Mouse (Mus musculus) forebrain, embryonic 13.5 days (tissue): ENCODE results near the gene C130050O18Rik. TPM values are rescaled to one million over a fixed set of nuclear protein-coding genes. Genes with fewer than 3 reads are reported as not detected.
"Not testable (repeated sequence)": the region's sequence is repeated elsewhere in the genome, so short reads cannot be mapped to it uniquely, and the experiment has no call there.

Experiments
- ATAC-seq: fragments of 200-750 bp; cut with Nextera tagmentation; 2 replicates; pipeline ENCODE4 v1.8.0; 2017
- H3K27ac ChIP-seq: fragments of 300-500 bp; sonication (generic); 2 replicates; pipeline ENCODE4 v1.5.1; 2015; ENCODE audit warnings: inconsistent platforms, mild to moderate bottlenecking, moderate library complexity
- H3K27me3 ChIP-seq: fragments of 300-500 bp; sonication (generic); 2 replicates; pipeline ENCODE4 v1.6.1; 2015; ENCODE audit warnings: mild to moderate bottlenecking, inconsistent platforms
- H3K36me3 ChIP-seq: fragments of 300-500 bp; sonication (generic); 2 replicates; pipeline ENCODE4 v1.6.1; 2015; ENCODE audit warnings: mild to moderate bottlenecking, inconsistent platforms; ENCODE audit not compliant: poor library complexity, severe bottlenecking
- H3K4me1 ChIP-seq: fragments of 300-500 bp; sonication (generic); 2 replicates; pipeline ENCODE4 v1.6.1; 2015; ENCODE audit warnings: inconsistent platforms
- H3K4me2 ChIP-seq: fragments of 300-500 bp; sonication (generic); 2 replicates; pipeline ENCODE4 v1.6.1; 2015; ENCODE audit warnings: inconsistent platforms, mild to moderate bottlenecking, moderate library complexity
- H3K4me3 ChIP-seq: fragments of 300-500 bp; sonication (generic); 2 replicates; pipeline ENCODE4 v1.5.1; 2015; ENCODE audit warnings: mild to moderate bottlenecking, inconsistent platforms
- H3K9ac ChIP-seq: fragments of 300-500 bp; sonication (generic); 2 replicates; pipeline ENCODE4 v1.6.1; 2015; ENCODE audit warnings: mild to moderate bottlenecking, inconsistent platforms
- H3K9me3 ChIP-seq: fragments of 300-500 bp; sonication (generic); replicated peaks from 2 replicates; pipeline ENCODE4 v1.6.1; 2016; ENCODE audit warnings: inconsistent platforms
- WGBS: fragments of 180-500 bp; shearing (Covaris S2); methylation state at CpG from one replicate; pipeline ENCODE4 v1.1.7; 2015; 5-methylcytosine and 5-hydroxymethylcytosine counted together
- polyA plus RNA-seq: library from polyadenylated mRNA; unstranded; fragments of >200 nt; fragmentation: Nextera tagmentation; extraction: Ambion mirVana; gene quantifications from 2 replicates; pipeline ENCODE4 v1.2.1, GENCODE M21; 2015

The C130050O18Rik gene
- polyA plus RNA-seq, 1 experiment from 2014 or later = 0.18 TPM

- peaks cover 29% of the 10 kb centered on the region for H3K4me1 ChIP-seq
- H3K9me3 ChIP-seq = no peaks in the 10 kb centered on the region
- 81% methylated on average over 18 of the region's 18 CpGs for WGBS
- H3K4me2 ChIP-seq = no peak overlapping the region
- no peak overlapping the region for H3K4me3 ChIP-seq
- no peak overlapping the region for H3K9ac ChIP-seq
- peaks cover 8% of the 10 kb centered on the region; the same call in 1 of the 2 replicates for H3K27me3 ChIP-seq
- no peaks in the 10 kb centered on the region for H3K36me3 ChIP-seq
- H3K27ac ChIP-seq = no peak overlapping the region
- ATAC-seq = no peak
Measured at GRCm38 (mm10) chr5:139381586-139382513, 23.2 kb upstream of the C130050O18Rik start.

GRCm38 (mm10) chr5:139382760-139383159, 22.3 kb upstream of the C130050O18Rik start:
- no peak for ATAC-seq
- no peak overlapping the region for H3K4me3 ChIP-seq
- H3K4me1 ChIP-seq = peaks cover 33% of the 10 kb centered on the region
- H3K27ac ChIP-seq = 0 out of 2 replicates have a peak overlapping the region, but pooled peaks have one; percentile 19
- H3K36me3 ChIP-seq = no peaks in the 10 kb centered on the region
- peaks cover 8% of the 10 kb centered on the region; the same call in 1 of the 2 replicates for H3K27me3 ChIP-seq
- H3K9me3 ChIP-seq = no peaks in the 10 kb centered on the region
- WGBS = 78% methylated on average over 8 of the region's 8 CpGs
- H3K9ac ChIP-seq = no peak overlapping the region
- H3K4me2 ChIP-seq = no peak overlapping the region

- 86% methylated on average over 9 of the region's 9 CpGs for WGBS
- H3K9ac ChIP-seq = no peak overlapping the region
- H3K27ac ChIP-seq = no peak overlapping the region
- no peaks in the 10 kb centered on the region for H3K9me3 ChIP-seq
- no peak for ATAC-seq
- peaks cover 8% of the 10 kb centered on the region; the same call in 1 of the 2 replicates for H3K27me3 ChIP-seq
- no peak overlapping the region for H3K4me2 ChIP-seq
- H3K4me3 ChIP-seq = no peak overlapping the region
- H3K36me3 ChIP-seq = no peaks in the 10 kb centered on the region
- H3K4me1 ChIP-seq = peaks cover 38% of the 10 kb centered on the region
Measured at GRCm38 (mm10) chr5:139383234-139383633, 21.8 kb upstream of the C130050O18Rik start.

GRCm38 (mm10) chr5:139384531-139384930, 20.5 kb upstream of the C130050O18Rik start:
- Histone ChIP-seq H3K4me3 (no peak overlapping the region), H3K36me3 (no peaks in the 10 kb centered on the region), H3K27me3 (peaks cover 8% of the 10 kb centered on the region; the same call in 1 of the 2 replicates), H3K4me1 (peaks cover 40% of the 10 kb centered on the region), H3K9me3 (no peaks in the 10 kb centered on the region), H3K9ac (peak overlapping the region; percentile 23; the same call in 1 of the 2 replicates), H3K27ac (no peak overlapping the region), H3K4me2 (no peak overlapping the region)
- ATAC-seq = no peak
- 84% methylated on average over 10 of the region's 10 CpGs for WGBS

- no peak for ATAC-seq
- H3K9ac ChIP-seq = no peak overlapping the region
- H3K27me3 ChIP-seq = peaks cover 8% of the 10 kb centered on the region; the same call in 1 of the 2 replicates
- no peaks in the 10 kb centered on the region for H3K36me3 ChIP-seq
- H3K4me3 ChIP-seq = no peak overlapping the region
- H3K4me2 ChIP-seq = no peak overlapping the region
- WGBS = 93% methylated on average over 5 of the region's 5 CpGs
- no peaks in the 10 kb centered on the region for H3K9me3 ChIP-seq
- peaks cover 30% of the 10 kb centered on the region for H3K4me1 ChIP-seq
- H3K27ac ChIP-seq = no peak overlapping the region
Measured at GRCm38 (mm10) chr5:139386047-139386446, 19.0 kb upstream of the C130050O18Rik start.

GRCm38 (mm10) chr5:139387329-139388194, 17.5 kb upstream of the C130050O18Rik start:
- no peaks in the 10 kb centered on the region for H3K36me3 ChIP-seq
- H3K4me1 ChIP-seq = peaks cover 23% of the 10 kb centered on the region
- H3K27me3 ChIP-seq = no peaks in the 10 kb centered on the region
- WGBS = 90% methylated on average over 10 of the region's 10 CpGs
- 0 out of 2 replicates have a peak overlapping the region, but pooled peaks have one; percentile 35 for H3K27ac ChIP-seq
- H3K4me3 ChIP-seq = no peak overlapping the region
- ATAC-seq = no peak
- peak overlapping the region; percentile 5; the same call in 1 of the 2 replicates for H3K9ac ChIP-seq
- no peaks in the 10 kb centered on the region for H3K9me3 ChIP-seq
- H3K4me2 ChIP-seq = no peak overlapping the region

GRCm38 (mm10) chr5:139388195-139388570, 16.9 kb upstream of the C130050O18Rik start:
- Histone ChIP-seq H3K4me3 (no peak overlapping the region), H3K36me3 (no peaks in the 10 kb centered on the region), H3K9ac (no peak overlapping the region), H3K4me1 (peaks cover 23% of the 10 kb centered on the region), H3K4me2 (no peak overlapping the region), H3K27ac (peak overlapping the region; percentile 35; the same call in 1 of the 2 replicates), H3K9me3 (no peaks in the 10 kb centered on the region), H3K27me3 (no peaks in the 10 kb centered on the region)
- ATAC-seq = no peak
- WGBS = 89% methylated on average over 4 of the region's 4 CpGs

GRCm38 (mm10) chr5:139388694-139389675, 16.1 kb upstream of the C130050O18Rik start:
- Histone ChIP-seq H3K27me3 (no peaks in the 10 kb centered on the region), H3K27ac (0 out of 2 replicates have a peak overlapping the region, but pooled peaks have one; percentile 35), H3K36me3 (no peaks in the 10 kb centered on the region), H3K4me2 (no peak overlapping the region), H3K9me3 (no peaks in the 10 kb centered on the region), H3K4me1 (peaks cover 23% of the 10 kb centered on the region), H3K4me3 (no peak overlapping the region), H3K9ac (no peak overlapping the region)
- 80% methylated on average over 17 of the region's 17 CpGs for WGBS
- ATAC-seq = no peak

- Histone ChIP-seq H3K27ac (no peak overlapping the region), H3K4me3 (no peak overlapping the region), H3K36me3 (no peaks in the 10 kb centered on the region), H3K9ac (no peak overlapping the region), H3K4me1 (peaks cover 23% of the 10 kb centered on the region), H3K9me3 (no peaks in the 10 kb centered on the region), H3K4me2 (no peak overlapping the region), H3K27me3 (no peaks in the 10 kb centered on the region)
- no peak for ATAC-seq
- WGBS = 59% methylated on average over 6 of the region's 6 CpGs
Measured at GRCm38 (mm10) chr5:139389676-139390061, 15.4 kb upstream of the C130050O18Rik start.

GRCm38 (mm10) chr5:139390324-139391119, 14.6 kb upstream of the C130050O18Rik start:
- peaks cover 23% of the 10 kb centered on the region for H3K4me1 ChIP-seq
- 87% methylated on average over 5 of the region's 5 CpGs for WGBS
- not testable (repeated sequence) for ATAC-seq, H3K27me3 ChIP-seq, H3K4me3 ChIP-seq, H3K9ac ChIP-seq, H3K27ac ChIP-seq, H3K4me2 ChIP-seq, H3K9me3 ChIP-seq, H3K36me3 ChIP-seq
